Mouse (Mus musculus): ENCODE results near the gene Acsl6. TPM values are rescaled to one million over a fixed set of nuclear protein-coding genes. Genes with fewer than 3 reads are reported as not detected.
"Not testable (repeated sequence)": the region's sequence is repeated elsewhere in the genome, so short reads cannot be mapped to it uniquely, and the experiment has no call there.

Acsl6 gene
- total RNA-seq (2021) = 100 to 1,000 TPM; 183 to 184 TPM
- long read RNA-seq, experiment 1, full-length matches to known transcripts = 222 of 299 reads
- long read RNA-seq, experiment 1, partial matches to known transcripts = 32 of 299 reads
- long read RNA-seq, experiment 1, other reads (novel, unspliced or antisense) = 45 of 299 reads
- long read RNA-seq, experiment 2, full-length matches to known transcripts = 178 of 227 reads
- long read RNA-seq, experiment 2, partial matches to known transcripts = 14 of 227 reads
- long read RNA-seq, experiment 2, other reads (novel, unspliced or antisense) = 35 of 227 reads

DNA sequence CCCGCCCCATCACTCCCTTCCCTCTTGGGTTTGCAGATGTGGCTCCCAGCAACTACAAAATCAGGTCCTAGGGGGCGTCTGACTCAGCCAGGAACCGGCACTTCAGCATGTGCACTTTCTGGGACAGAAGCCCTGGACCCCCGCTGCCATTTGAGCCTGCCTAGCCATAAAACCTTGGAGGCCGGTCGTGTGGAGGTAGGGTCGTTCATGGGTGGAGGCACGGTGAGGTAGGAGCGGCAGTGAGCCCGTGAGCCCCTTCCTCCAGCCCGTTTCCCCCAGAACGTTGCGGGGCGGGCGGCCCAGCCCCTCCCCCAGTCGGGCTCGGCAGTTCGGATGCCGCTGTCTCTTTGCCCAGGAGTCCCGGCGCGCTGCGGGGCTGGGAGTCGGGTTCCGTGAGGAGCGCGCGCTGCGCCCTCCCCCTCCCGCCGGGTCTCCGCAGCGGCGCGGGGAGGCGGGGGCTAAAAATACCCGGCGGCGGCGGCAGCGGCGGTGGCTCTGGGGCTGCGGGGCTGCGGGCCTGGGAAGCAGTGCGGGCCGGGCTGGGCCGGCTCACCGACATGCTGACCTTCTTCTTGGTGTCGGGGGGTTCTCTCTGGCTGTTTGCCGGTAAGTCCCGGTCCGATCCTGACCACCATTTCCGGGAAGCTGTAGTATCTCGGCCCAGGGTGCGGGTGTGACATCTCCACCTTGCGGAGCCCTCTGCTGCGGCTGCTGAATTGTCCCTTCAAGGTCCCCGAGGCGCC, at the start of gene Acsl6:
Acsl6 (plus strand) TSS at position 71 of the 743 bp plus-strand sequence.
- peak in 1 of 2 experiments; percentile 65 for DNase-seq (ENCODE audit: low spot score in 2 of 2)
- intact Hi-C loops (cut with DNase I) = no loop called here

DNA sequence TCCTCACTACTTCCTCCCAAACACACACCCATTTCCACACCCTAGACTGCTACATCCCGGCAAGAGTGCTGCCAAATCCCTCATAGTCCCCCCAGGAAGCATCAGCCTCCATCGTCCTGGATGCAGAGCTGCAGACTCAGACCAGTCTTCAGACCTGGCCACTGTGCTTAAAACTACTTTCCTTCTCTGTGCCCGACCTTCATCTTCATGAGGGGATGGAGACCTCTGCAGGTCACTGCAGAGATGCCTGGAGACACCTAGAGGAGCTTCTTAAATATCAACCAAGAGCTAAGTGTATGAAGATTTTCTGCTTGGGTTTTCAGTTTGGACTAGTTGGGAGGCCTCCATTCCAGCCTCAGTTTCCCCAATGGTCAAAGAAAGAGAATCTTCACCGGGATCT, 49.5 kb upstream of the Acsl6 start:
- intact Hi-C loops (cut with DNase I) = no loop called here
- DNase-seq (ENCODE audit: low spot score in 2 of 2) = no peak

DNA sequence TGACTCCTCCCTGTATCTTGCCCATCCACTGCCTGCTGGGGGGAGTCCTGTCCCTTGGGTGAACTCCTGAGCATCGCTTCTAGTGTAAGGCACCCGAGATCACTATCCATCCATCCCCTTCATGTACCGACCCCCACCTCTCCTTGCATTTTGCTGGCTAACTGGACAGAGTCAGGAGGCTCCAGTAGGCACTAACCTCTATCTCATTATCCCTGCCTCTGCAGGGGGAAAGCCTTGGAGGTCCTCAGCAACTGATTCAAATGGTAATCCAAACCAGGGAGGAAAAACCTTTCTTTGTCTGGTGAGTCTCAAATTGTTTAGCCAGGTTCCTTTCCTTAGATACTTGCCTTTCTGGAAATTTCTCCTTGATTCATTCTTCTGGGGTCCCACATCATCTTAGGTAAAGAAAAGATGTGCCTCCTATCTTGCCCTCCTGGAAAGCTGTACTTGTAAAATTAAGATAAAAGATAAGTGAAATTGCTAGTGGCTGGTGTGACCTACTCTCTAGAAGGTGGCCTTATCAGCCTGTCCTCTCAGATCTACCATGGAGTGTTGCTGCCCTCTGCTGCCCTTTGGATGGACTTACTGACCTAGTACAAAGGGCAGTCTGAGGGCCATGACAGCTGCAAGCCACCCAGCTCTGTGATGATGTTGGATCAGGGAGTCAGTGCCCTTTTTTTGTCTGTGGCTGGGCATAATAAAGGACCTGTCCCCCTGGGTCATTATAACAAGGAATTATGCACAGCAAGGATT, 46.8 kb upstream of the Acsl6 start:
- intact Hi-C loops (cut with DNase I) = loop anchor here (2.0 to 5.0 kb wide), 2 partner anchors 112 to 254 kb away; no protein-coding TSS in a partner anchor
- peak; percentile 54 to 69 for DNase-seq (ENCODE audit: low spot score in 2 of 2)

DNA sequence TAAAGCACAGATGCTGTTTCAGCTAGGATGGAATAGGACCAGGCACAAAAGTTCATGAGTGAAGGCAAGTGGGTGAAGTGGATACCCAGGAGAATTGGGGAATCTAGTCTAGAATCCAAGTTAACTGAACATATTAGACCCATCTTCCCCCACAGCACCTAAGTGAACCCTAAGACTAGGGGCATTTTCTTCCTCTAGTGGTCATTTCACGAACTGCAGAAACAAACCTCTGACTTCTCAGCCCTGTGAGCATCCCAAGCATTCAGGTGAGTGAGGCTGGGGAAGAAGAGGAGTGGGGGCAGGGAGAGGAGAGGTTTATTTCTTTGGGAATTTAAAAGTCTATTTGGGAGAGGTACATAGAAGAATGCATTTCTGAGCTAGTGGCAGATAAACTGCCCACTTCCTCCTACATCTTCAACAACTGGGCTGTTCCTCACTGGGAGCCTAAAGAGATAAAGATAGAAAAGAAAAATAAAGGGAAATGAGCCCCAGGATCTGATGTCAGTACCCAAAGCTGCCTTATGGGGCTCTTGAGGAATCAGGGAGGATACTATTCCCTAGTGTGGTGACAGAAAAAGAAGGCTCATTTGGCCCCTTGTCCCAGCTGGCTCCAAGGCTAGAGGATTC, 40.1 kb upstream of the Acsl6 start:
- intact Hi-C loops (cut with DNase I) = no loop called here
- no peak for DNase-seq (ENCODE audit: low spot score in 2 of 2)

DNA sequence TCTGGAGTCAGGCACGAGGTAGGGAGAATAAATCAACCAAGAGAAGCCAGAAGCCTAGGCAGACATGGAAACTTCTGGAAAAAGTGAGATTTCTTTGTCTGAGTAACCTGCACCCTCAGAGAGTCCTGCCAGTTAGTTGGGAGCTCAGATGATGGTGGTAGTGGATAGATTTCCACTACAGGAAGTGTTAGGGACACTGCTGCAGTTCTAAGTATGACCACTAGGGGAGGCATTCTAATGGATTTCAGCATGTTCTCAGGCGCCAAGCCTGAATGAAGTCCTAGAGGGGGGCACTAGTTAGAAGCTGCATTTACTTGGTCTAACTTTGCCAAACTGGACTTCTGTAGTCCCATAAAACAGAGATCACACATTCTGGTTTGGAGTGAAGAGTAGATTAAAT, 39.1 kb upstream of the Acsl6 start:
- DNase-seq (ENCODE audit: low spot score in 2 of 2) = peak; percentile 50 to 69
- intact Hi-C loops (cut with DNase I) = no loop called here

DNA sequence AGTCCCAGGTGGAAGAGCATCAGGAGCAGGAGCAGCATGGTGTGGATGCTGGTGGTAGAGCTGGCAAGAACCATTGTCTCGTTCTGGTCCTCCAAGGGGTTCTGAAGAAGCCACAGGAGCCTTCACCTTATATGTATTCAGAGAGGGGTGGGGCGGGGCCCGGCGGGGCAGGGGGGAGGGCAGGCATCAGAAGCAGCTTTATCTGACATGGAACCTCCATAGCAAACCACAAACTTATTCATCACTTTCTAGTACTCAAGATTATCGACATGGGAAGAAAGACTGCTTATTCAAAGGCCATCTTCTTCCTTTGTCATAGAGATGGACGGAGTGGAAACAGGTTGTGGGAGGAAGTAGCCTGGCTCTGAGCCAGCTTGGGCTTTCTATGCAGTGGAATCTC, 36.4 kb upstream of the Acsl6 start, which contains the start of gene Il3:
Il3 (minus strand) TSS at position 101 of the 400 bp plus-strand sequence.
- no peak for DNase-seq (ENCODE audit: low spot score in 2 of 2)
- intact Hi-C loops (cut with DNase I) = no loop called here

DNA sequence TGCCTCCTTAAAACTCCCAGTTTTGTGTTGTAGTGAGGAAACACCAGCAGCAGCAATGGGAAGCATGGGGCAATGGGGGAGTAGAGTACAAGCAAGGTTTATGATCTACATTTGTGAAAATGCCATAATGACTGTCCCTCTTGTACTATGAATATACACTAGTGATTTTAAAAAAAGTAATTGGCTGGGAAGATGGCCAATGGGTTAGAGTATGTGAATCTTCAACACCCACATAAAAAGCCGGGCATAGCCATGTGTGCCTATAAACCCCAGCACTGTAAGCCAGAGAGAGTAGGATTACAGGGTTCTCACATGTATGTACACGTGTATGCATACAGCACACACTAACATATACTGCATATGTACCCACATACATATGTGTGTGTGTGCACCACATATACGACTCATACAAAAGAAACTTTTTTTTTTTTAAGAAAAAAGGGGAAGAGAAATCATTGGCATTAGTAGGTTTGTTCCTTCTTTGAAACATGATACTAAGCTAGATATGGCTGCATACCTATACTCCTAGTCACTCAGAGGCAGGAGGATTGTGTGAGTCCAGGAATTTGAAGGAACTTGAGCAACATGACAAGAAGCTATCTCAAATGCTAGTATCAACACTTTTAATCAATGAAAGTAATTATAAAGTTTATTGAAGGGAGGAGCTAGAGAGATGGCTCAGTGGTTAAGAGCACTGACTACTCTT, 34.3 kb upstream of the Acsl6 start:
- DNase-seq (ENCODE audit: low spot score in 2 of 2) = peak in 1 of 2 experiments; percentile 73
- intact Hi-C loops (cut with DNase I) = no loop called here

DNA sequence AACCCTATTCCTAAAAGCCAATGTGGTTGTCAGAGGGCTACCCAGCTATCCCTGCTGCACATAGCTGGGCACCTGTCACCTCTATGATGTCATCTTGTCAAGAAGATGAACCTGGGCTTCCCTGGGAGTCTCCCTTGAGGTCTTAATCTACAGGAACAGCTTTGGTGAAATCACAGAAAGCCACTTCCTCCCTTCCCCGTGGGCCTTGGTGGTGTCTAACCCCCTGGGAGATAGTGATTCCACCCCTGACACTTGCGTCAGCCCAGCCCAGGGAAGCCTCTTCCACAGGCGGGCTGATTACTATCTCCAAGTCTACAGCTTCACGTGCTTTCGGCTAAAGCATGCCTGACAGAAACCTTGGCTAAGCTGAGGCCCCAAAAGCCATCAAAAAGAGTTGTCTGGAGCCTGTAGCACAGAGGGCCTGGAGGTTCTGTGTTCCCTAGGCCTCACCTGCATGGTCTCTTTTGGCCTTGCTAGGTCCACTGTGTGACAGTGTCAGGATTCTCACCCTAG, 32.1 kb upstream of the Acsl6 start:
- intact Hi-C loops (cut with DNase I) = no loop called here
- DNase-seq (ENCODE audit: low spot score in 2 of 2) = no peak

DNA sequence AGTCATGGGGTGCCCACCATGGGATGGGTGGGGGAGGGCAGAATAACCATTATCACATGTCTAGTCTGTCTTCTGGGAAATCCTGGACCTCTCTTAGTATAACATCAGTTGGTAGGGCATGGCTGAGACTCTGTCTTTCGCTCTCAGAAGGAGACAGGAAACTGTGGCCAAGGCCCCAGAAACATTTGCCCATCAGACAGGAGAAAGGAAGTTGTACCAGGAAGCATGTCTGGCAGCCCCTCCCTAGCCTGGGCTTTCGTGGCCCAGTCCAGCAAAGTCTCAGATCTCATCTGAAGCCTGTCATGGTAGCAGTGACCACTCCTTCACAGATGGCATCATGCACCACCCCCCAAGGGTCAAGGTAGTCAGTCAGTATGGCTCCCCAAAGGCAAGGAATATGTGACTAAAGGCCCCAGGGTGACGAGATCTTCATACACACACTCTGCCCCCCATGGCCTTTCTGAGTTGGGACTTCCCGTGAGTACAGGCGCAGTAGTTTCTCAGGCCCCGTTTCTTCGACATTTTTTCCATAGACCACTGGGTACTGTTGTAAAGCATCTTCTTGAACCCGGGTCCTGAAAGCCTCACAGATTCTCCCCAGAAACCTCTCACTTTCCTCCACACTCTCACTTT, 15.7 kb upstream of the Acsl6 start:
- intact Hi-C loops (cut with DNase I) = no loop called here
- DNase-seq (ENCODE audit: low spot score in 2 of 2) = no peak

DNA sequence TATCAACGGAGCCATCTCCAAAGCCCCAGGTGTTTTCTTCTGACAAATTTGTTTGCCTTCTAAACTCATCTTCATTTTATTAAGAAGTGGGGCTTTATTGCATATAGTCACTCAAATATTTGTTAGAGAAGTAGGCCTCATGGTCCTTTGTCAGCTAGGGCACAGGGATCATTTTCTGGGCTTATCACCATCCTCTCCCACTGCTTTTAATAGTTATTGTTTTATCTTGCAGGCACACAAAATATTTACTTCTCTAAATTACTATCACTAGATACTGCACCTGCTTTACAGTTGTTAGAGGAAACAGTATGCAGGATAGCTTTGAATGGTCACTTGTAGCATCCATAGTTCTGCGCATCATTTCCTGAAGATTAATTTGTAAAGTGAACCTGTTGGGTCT, 11.4 kb upstream of the Acsl6 start:
- intact Hi-C loops (cut with DNase I) = no loop called here
- no peak for DNase-seq (ENCODE audit: low spot score in 2 of 2)

DNA sequence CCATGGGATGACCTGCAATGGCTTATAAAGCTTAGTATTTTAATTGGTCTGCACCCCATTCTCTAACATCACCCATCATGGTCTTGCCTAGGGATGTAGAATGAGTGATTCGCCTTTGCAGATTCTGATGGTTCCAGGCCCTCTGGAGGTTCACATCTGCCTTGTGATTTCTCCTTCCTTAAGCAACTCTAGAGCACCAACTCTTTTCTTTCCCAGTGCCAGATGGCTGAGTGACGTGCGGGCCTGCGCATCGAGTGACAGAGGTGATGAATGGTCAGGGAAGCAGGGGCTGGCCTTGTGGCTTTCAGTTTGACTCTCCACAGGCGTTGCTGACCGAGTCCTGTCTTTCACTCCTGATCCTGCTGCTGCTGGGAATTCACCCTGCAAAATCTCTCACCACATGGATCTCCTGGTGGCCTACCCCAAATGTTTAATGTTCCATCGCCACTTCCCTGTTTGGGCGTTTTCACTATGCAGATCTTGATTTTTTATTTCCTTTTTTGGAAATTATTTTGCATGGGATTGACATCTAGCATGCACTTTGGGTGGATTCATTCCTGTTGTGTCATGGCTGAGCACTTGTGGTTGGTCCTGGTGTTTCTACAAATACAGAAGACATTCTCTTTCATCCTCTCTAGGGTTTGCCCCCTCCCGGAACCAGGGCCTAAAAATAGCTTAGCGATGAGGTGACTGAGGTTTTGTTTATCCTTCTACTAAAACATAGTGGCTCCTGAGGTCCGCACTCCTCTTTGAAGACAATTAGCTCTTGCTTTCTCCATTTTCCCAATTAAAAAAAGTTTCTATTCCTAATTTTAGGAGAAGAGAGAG, 9.4 kb upstream of the Acsl6 start:
- no peak for DNase-seq (ENCODE audit: low spot score in 2 of 2)
- intact Hi-C loops (cut with DNase I) = no loop called here

DNA sequence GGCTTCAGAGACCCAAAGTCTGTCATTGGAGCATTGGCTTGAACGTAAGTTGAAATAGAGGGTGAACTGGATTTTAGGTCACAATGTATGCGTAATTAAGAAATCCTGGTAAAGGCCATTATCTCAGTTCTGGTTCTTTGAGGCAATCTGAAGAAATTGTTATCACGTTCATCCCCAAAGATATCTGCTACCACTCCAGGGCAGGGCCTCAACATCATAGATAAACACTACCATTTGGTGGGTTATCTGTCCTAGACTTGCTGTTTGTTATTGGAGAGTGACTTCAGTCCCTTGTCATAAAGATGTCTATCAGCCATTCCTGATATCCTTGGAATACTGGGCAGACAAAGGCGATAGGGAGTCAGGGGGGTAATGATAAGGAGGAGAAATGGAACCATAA, 7.6 kb upstream of the Acsl6 start:
- intact Hi-C loops (cut with DNase I) = no loop called here

DNA sequence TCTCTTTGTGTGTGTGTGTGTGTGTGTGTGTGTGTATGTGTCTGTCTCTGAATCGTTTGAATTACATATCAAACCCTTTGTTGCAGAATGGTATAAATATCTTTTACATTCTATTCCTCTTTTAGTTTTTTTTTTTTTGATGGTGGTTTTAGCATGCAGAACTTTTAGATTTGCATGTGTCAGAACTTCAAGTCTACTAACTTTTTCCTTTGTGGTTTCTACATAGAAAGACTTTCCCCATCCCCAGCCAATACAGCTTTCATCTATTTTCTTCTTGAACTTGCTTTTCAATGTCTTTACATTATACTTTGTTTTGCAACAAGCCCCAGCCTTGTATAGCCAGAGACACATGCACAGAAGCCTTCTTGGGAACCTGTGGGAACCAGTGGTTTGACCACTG, 6.9 kb upstream of the Acsl6 start:
- intact Hi-C loops (cut with DNase I) = no loop called here
- no peak for DNase-seq (ENCODE audit: low spot score in 2 of 2)

More for the DNA sequence above, 7.6 kb upstream of the Acsl6 start:
- DNase-seq (ENCODE audit: low spot score in 2 of 2) = no peak

DNA sequence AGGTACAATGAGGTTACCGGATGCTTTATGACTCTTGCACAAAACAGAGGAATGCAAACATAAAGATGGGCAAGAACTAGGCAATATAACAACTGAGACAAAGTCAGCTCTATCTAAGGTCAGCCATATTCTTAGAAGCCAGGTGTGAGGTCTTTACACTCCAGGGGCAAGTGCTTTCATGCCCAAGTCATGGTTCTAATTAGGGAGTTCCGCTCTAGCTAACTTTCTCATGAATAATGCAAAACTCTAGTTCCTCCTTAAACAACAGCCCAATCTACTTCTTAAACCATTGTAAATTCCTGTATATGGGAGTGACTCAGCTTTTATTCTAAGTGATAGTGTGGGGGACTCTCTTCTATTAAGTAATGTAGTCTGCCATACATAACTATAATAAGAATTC, 6.1 kb upstream of the Acsl6 start:
- DNase-seq (ENCODE audit: low spot score in 2 of 2); intact Hi-C loops (cut with DNase I): not testable (repeated sequence)

DNA sequence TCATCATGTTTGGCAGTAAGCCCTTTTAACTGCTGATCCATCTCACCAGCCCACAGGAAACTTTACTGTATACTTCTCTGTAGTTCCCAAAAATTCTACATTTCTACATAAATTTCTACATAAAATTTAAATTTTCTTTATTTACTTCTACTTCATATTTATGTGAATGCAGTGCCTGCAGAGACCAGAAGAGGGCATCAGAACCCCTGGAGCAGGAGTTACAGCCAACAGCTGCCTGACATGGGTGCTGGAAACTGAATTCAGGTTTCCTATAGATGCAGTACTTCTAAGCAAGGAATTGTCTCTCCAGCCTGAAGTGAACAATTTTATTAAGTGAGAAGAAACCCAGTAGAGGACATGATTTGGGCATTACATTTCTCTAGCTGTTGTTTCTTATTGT, 4.8 kb upstream of the Acsl6 start:
- intact Hi-C loops (cut with DNase I) = no loop called here
- no peak for DNase-seq (ENCODE audit: low spot score in 2 of 2)

DNA sequence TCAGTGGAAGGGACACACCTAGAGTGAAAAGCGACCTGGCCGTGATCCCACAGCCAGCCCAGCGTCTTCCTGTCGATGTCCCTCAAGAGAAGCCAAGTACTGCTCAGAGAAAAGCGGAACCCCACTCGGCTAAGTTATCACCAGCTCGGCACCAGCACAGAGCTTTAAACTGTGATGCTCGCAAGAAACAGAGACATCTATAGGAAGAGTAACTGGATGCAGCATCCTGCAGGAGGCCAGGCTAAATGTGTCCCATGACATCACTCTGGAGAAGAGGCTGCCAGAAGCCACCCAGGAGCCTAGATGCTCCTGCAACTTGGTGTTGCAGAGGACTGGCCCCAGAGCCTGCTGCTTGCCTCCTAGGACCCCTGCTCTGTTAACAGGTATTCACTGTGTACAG, 1.6 kb upstream of the Acsl6 start:
- DNase-seq (ENCODE audit: low spot score in 2 of 2) = peak; percentile 47 to 70
- intact Hi-C loops (cut with DNase I) = no loop called here

DNA sequence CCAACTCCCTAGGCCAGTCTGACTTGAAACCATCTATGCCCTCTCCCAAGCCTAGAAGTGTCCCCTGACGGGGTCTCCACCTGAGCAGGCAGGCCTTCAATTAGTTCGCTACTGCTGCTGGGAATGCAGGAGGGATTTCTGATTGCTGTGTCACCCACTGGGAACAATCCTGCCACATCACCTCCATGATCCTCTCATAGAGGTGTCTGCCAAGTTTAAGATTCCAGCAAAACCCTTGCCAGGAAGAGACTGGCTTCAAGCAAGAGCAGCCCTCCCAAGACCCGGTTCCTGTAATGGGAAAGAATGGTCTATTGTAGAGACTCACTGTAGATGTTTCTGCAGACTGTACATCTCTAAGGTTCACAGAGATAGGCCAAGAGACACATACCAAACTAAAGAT, 992 bp upstream of the Acsl6 start:
- intact Hi-C loops (cut with DNase I) = no loop called here

More for the DNA sequence above, 992 bp upstream of the Acsl6 start:
- peak in 1 of 2 experiments; percentile 6 for DNase-seq (ENCODE audit: low spot score in 2 of 2)
